ENCODE assay signal across 10 mouse cellular contexts in the genomic region with DNA sequence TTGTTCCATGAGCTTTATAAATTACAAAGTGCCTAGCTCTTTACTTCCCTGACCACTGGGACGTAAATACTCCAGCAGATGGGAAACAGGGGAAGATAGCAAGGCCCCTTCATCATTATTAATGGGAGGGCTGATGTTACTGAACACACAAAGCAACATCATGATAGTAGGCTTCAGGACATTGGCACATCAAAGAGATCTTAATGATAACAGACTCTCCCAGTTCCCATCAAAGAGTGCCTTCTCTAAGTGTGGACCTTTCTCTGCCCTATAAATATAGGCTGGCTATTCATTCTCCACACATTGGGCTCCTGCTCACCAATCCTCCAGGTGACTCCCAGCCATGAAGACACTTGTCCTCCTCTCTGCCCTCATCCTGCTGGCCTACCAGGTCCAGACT. TPM values are rescaled to one million over a fixed set of nuclear protein-coding genes. Genes with fewer than 3 reads are reported as not detected.
DNase-seq lines count a peak whose midpoint lies in the region; TF ChIP-seq lines count a peak whose summit lies in the region.
"Not testable (repeated sequence)": the region's sequence is repeated elsewhere in the genome, so short reads cannot be mapped to it uniquely, and the experiment has no call there.
"Had no signal": no experiment of that assay in that cellular context is flagged by ENCODE, and none has a peak within 500 bp of the region (broad histone marks: within the 10 kb centered on the region; RNA-seq: fewer than 3 reads in every experiment).

A gene (plus strand): TSS at position 301 of the 400 bp plus-strand sequence.

- H3K4me1 ChIP-seq in olfactory bulb, adult 2 months (ENCODE audit: control insufficient read depth, insufficient read depth, low read length); small intestine, adult 2 months (ENCODE audit: control insufficient read depth, insufficient read depth, insufficient read length, low read length): not testable (repeated sequence)

- not testable (repeated sequence) for TF ChIP-seq CTCF in olfactory bulb, adult 2 months (IDR thresholded peaks at IDR 0.05; ENCODE audit: insufficient read depth, low read depth, low read length); small intestine, adult 2 months (IDR thresholded peaks at IDR 0.05; ENCODE audit: extremely low read depth, insufficient read length, insufficient replicate concordance, low read depth, low read length)

- H3K27me3 ChIP-seq in small intestine, adult 2 months (ENCODE audit: control insufficient read depth, insufficient read depth, low read length) = not testable (repeated sequence)

- WGBS in large intestine, adult 2 months = no CpG with 5 or more reads among the region's 1 CpGs
- WGBS in olfactory bulb, adult 2 months = no CpG with 5 or more reads among the region's 1 CpGs
- WGBS in small intestine, adult 2 months = no CpG with 5 or more reads among the region's 1 CpGs

- H3K4me3 ChIP-seq in olfactory bulb, adult 2 months (ENCODE audit: insufficient read depth, low read depth, low read length); small intestine, adult 2 months (ENCODE audit: low read depth, low read length): not testable (repeated sequence)

- TF ChIP-seq POLR2A in olfactory bulb, adult 2 months (IDR thresholded peaks at IDR 0.05; ENCODE audit: insufficient read depth, low read depth, low read length); small intestine, adult 2 months (IDR thresholded peaks at IDR 0.05; ENCODE audit: low read depth, low read length): not testable (repeated sequence)

- H3K36me3 ChIP-seq in small intestine, adult 2 months (ENCODE audit: control insufficient read depth, insufficient read depth, low read length) = not testable (repeated sequence)

- not testable (repeated sequence) for DNase-seq in large intestine, adult 2 months (ENCODE audit: low read depth, low spot score)

- H3K27ac ChIP-seq in olfactory bulb, adult 2 months (ENCODE audit: insufficient read depth, low read depth, low read length); small intestine, adult 2 months (ENCODE audit: insufficient read depth, low read depth, low read length): not testable (repeated sequence)

RNA-seq across cellular contexts. Expression of the gene that starts here (rescaled TPM):
- polyA plus RNA-seq in large intestine, adult 2 months (2012; rRNA removed) = 11,975 TPM in 1 of 2 replicates, not detected in the other
- polyA plus RNA-seq in olfactory bulb, adult 2 months (2012; ENCODE audit: insufficient read depth, insufficient read length, low replicate concordance, missing spikeins) = not detected in 2 replicates
- polyA plus RNA-seq in small intestine, adult 2 months (2012; rRNA removed) = 39.6 and 3,729 TPM in 2 replicates
- polyA plus RNA-seq: activated CD4-positive, CD25-positive, alpha-beta regulatory T cell, adult 4 months; adrenal gland, adult 2 months; brain, embryonic 14.5 days; C2C12; CD4-positive, CD25-positive, alpha-beta regulatory T cell, adult 4 months; G1E; Patski had no signal
